Mouse (Mus musculus): ENCODE data around the gene Ube2g1.
"Not testable (repeated sequence)": the region's sequence is repeated elsewhere in the genome, so short reads cannot be mapped to it uniquely, and the experiment has no call there.

Ube2g1 gene

DNA sequence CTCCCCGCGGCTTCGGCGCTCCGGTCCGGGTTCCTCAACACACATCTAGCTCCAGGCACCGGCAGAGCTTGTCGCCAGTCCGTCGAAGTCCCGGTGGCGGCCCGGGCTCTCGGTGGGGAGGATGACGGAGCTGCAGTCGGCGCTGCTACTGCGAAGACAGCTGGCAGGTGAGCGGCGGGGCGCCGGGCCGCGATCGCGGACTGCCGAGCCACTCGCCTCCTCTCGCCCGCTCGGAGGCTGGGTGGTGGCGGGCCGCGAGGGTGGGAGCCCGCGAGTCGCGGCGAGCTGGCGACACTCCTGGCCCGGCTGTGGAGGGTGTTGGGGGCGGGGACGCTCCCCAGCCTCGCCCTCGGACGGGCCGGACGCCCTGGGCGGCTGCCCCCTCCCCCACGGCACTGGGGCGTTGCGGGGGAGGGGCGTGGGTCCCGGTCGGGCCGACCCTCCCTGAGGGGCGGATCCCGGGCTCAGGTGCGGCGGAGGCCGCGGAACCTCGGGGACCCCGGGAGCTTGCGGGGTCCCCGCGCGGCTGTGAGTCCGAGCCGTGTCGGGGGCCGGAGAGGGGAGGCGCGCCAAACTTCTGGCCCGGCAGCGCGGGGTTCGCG, 487 bp downstream of the Ube2g1 start:
- DNase-seq (ENCODE audit: low spot score): peak; percentile 46

GRCm38 (mm10) chr11:72608071-72608679, 1.1 kb downstream of the Ube2g1 start:
- peak; percentile 59 for DNase-seq (ENCODE audit: low spot score)

GRCm38 (mm10) chr11:72609242-72609641, 2.2 kb downstream of the Ube2g1 start:
- DNase-seq (ENCODE audit: low spot score): no peak

DNA sequence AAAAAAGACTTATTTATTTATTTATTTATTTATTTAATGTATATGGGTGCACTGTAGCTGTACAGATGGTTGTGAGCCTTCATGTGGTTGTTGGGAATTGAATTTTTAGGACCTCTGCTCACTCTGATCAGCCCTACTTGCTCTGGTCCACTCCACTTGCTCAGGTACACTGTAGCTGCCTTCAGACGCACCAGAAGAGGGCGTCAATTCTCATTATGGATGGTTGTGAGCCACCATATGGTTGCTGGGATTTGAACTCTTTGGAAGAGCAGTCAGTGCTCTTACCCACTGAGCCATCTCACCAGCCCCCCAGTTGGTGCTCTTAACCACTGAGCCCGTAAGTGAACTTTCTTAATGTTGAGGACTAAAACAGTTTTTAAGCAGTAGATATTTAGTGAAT, 7.3 kb downstream of the Ube2g1 start:
- not testable (repeated sequence) for DNase-seq (ENCODE audit: low spot score)

GRCm38 (mm10) chr11:72615931-72616330, 8.8 kb downstream of the Ube2g1 start:
- no peak for DNase-seq (ENCODE audit: low spot score)

GRCm38 (mm10) chr11:72618476-72618875, 11.4 kb downstream of the Ube2g1 start:
- no peak for DNase-seq (ENCODE audit: low spot score)

DNA sequence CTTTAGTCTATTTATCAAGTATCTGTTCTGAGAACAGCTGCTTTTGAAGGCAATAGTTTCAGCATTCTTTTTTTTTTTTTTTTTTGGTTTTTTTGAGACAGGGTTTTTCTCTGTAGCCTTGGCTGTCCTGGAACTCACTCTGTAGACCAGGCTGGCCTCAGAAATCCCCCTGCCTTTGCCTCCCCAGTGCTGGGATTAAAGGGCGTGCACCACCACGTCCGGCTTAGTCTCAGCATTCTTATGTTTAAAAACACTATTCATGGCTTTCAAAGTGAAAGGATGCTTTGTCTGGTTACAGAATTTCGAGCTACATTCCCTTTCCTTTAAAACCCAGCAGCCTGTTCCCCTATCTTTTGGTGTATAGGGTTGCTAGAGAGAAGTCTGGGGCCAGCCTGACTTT, 35.6 kb downstream of the Ube2g1 start:
- DNase-seq (ENCODE audit: low spot score): no peak

DNA sequence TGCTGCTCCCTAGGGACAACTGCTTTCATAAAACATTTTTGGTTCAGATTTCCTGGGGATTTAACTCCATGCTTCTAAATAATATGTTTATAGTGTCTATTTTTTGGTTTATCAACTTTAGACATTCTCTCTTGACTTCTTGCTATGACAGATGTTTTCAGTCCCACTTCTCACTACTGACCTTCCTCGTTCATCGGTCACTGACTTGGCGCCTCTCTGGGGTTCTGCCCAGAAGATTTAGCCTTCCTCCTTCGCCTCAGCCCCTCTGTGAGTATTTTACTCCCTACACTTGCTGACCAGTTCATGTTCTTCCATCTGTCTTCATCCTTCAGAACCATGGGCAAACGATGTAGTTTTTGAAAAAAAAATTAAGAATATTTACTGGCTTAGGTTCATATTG, 38.3 kb downstream of the Ube2g1 start:
- no peak for DNase-seq (ENCODE audit: low spot score)

DNA sequence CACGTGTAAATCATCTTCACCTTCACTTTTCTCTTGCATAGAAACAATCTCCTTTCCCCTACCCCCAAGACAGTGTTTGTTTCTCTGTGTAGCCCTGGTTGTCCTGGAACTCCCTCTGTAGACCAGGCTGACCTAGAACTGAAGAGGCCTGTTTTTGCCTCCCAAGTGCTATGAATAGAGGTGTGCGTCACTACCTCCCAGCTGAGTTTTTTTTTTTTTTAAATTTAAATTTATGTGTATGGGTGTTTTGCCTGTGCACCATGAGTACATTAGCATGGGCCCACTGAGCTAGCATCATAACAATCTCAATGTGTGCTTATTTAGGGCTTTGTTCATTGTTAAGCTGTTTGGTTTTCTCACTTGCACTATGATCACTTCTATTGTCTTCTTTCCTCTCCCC, 43.3 kb downstream of the Ube2g1 start:
- DNase-seq (ENCODE audit: low spot score): no peak

GRCm38 (mm10) chr11:72659918-72660317, 52.8 kb downstream of the Ube2g1 start:
- no peak for DNase-seq (ENCODE audit: low spot score)

- DNase-seq (ENCODE audit: low spot score): no peak
Observed at GRCm38 (mm10) chr11:72660359-72660758, 53.3 kb downstream of the Ube2g1 start.

DNA sequence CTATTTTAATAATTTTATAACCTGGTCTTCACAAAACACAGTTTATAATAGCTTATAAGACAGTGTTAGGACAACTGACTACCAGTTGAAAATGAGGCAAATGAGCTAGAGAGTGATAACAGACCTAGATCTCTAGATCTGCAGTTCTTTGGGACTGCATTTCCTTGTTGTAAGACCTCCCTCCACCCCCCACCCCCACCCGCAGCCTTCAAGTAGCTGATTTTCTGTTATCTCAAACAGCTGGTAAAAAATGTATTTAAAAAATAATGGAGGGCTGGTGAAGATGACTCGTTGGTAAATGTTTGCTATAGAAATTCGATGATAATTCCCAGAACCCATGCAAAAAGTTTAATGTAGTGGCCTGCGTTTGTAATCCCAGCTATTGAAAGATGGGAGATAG, 57.6 kb downstream of the Ube2g1 start:
- no peak for DNase-seq (ENCODE audit: low spot score)

- DNase-seq (ENCODE audit: low spot score): no peak
Observed at GRCm38 (mm10) chr11:72670634-72671033, 63.6 kb downstream of the Ube2g1 start.

DNA sequence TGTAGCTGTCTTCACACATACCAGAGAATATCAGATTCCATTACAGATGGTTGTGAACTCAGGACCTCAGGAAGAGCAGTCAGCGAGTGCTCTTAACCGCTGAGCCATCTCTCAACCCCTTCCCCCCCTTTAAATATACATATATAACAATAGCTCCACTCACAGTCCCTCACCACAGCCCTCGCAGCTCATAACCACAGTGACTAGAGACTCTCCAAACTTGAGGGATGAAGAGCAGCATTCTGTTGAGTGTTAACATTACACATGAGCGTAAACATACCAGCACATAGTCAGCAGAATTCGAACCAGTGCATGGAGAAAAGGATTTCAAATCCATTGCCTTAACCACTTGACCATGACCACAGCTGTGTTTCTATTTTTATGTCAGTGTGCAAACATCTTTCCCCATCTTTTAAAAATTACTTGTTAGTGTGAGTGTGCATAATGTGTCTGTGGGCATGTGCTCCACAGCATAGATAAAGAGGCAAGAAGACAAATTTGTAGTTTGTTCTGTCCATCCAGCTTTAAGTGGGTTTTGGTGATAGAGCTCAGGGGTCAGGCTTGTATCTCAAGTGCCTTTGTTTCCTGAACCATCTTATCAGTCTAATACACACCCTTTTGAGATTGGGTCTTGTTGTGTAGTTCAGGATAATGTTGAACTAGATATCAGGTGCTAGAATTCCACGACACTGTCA, 64.4 kb downstream of the Ube2g1 start:
- DNase-seq (ENCODE audit: low spot score): no peak

DNA sequence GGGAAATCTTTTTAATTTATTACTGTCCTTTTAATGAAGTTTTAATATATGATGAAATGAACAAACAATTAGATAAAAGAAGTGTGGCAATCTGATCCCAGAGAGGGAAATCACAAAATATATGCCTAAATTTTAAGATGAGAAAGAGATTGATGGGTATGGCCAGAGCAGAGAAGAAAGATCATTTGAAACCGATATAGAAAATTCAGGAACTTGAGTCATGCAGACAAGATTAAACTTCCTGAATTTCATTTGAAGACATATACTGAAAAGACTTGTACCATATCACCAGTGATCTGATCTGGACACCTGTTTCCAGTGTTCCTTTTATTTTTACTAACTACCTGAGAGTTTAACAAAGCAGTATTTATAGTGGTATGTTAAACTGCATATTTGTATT, 65.4 kb downstream of the Ube2g1 start:
- no peak for DNase-seq (ENCODE audit: low spot score)

DNA sequence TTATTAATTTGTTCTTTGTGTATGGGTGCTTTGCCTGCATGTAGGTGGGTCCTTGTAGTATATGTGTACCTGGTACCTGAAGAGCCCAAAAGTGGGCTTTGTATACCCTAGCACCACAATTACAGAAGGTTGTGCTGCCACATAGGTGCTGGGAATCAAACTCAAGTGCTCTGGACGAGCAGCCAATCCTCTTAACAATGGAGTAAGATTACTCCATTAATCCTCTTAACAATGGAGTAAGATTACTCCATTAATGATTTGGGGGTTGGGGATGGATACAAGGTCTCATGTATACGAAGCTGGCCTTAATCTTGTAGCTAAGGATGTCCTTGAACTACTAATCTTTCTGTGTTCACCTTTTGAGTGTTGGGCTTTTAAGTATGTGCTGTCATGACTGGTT, 68.2 kb downstream of the Ube2g1 start:
- no peak for DNase-seq (ENCODE audit: low spot score)

GRCm38 (mm10) chr11:72680726-72681125, 73.6 kb downstream of the Ube2g1 start:
- no peak for DNase-seq (ENCODE audit: low spot score)

- DNase-seq (ENCODE audit: low spot score): no peak
Observed at GRCm38 (mm10) chr11:72683402-72683801, 76.3 kb downstream of the Ube2g1 start.

DNA sequence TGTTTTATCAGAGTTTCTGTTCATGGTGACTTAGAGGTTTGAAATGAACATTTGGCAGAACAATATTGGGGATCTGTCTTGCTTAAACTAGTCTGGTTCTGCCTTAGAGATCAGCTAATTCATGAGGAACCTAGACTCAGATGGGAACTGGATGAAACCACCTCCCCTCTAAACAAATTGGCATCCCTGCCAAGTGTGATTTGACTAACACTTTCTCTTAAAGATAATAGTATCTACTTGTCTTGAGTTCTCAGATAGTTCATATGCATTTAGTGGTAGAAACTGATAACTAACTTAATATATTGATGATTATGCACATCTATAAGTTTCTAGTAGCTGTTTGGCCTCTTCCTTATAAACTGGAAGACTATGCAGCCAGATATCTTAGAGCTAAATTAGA, 79.6 kb downstream of the Ube2g1 start:
- no peak for DNase-seq (ENCODE audit: low spot score)

DNA sequence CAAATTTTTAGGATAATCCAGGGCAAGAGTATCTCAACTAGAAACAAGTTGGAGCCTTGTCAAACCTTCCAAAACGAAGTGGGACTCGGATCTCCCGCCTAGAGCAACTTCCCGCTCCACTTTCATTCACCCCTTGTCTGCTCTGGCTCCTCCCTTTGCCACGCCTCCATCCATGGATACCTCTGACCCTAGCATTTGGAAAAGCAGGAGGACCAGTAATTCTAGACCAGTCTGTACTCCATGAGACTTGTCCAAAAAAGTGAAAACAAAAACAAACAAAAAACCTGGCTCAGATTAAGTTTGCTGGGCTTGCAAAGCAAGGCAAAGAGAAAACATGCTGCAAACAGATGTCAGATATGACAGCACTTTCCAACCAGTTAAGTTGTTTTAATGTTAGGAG, 81.2 kb downstream of the Ube2g1 start:
- DNase-seq (ENCODE audit: low spot score): no peak

DNA sequence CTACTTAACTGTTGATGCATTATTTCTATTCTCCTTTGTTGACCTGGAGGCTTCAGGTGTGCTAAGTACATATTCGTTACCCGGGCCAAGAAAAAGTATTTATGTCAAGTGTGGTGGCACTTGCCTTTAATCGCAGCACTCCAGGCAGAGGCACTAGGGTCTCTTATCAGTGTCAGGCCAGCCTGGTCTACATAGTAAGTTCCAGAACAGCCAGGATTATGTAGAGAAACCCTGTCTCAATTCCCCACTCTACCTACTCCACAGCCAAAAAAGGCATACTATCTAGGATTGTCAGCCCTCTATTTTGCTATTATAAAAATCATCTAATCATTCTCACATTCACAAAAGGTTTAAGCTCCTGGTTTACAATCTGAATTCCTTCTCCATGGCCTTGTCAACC, 82.0 kb downstream of the Ube2g1 start:
- no peak for DNase-seq (ENCODE audit: low spot score)

DNA sequence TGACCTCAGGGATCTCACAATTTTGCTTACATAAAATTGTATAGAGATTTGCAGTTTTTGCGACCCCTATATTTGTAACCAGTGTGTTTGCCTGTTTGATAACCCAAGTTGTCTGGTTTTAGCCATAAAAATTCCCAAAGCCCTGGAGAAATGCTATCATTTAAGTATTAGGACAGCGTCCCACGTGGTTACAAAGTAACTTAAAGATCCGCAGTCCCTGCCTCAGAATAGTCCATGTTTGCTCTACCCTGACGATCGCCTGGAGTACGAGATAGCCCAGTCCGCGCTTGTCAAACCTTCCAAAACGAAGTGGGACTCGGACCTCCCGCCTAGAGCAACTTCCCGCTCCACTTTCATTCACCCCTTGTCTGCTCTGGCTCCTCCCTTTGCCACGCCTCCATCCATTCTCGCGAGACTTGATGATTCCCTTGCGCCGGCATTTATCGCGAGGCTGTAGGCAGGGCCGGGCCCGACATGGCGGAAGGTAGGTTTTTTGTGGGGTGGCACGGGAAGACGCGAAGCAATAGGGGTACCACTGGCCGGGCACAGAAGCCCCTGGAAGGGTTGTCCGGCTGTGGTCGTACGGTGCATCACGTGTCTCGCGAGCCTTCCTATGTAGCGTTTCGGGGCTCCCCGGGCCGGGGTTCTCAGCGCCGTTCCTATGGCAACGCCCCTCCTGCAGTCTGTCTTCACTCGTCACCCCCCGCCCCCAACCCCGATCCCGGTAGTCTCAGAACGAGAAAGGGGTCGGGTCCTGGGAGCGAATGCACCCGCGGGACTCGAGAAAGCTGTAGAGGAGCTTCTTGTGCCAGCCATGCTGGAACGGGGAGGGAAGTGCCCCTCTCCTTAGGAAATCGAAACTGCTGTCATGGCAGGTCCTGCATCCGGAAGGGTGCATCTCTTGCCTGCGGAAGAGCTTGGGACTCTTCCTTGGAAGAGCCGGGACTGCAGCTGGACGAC, 82.7 kb downstream of the Ube2g1 start, which contains the start of gene Ankfy1:
TSS of gene Ankfy1 (plus strand) at position 456 of the 960 bp plus-strand sequence.
- peak; percentile 95 for DNase-seq (ENCODE audit: low spot score)

All from urinary bladder, postnatal 10 days (tissue).